Mouse (Mus musculus): ENCODE data around the gene Trpm1. TPM values are rescaled to one million over a fixed set of nuclear protein-coding genes. Genes with fewer than 3 reads are reported as not detected.

Trpm1 gene
- total RNA-seq, 1 experiment from 2014 or later = not detected

GRCm38 (mm10) chr7:64160737-64161470, 7.3 kb downstream of the Trpm1 start:
- no peak for ATAC-seq (replicated peaks in 1 of 2; ENCODE audit: insufficient read depth in 1 of 2, low FRiP score in 2 of 2, low TSS enrichment in 1 of 2, low read depth in 1 of 2, poor library complexity in 2 of 2, severe bottlenecking in 2 of 2)

- ATAC-seq (replicated peaks in 1 of 2; ENCODE audit: insufficient read depth in 1 of 2, low FRiP score in 2 of 2, low TSS enrichment in 1 of 2, low read depth in 1 of 2, poor library complexity in 2 of 2, severe bottlenecking in 2 of 2) = no peak
Measured at GRCm38 (mm10) chr7:64161990-64162389, 8.4 kb downstream of the Trpm1 start.

- no peak for ATAC-seq (replicated peaks in 1 of 2; ENCODE audit: insufficient read depth in 1 of 2, low FRiP score in 2 of 2, low TSS enrichment in 1 of 2, low read depth in 1 of 2, poor library complexity in 2 of 2, severe bottlenecking in 2 of 2)
Measured at GRCm38 (mm10) chr7:64163086-64163485, 9.5 kb downstream of the Trpm1 start.

GRCm38 (mm10) chr7:64163890-64164289, 10.3 kb downstream of the Trpm1 start:
- ATAC-seq (replicated peaks in 1 of 2; ENCODE audit: insufficient read depth in 1 of 2, low FRiP score in 2 of 2, low TSS enrichment in 1 of 2, low read depth in 1 of 2, poor library complexity in 2 of 2, severe bottlenecking in 2 of 2) = no peak

GRCm38 (mm10) chr7:64164997-64165396, 11.4 kb downstream of the Trpm1 start:
- peak; percentile 61 to 76; a peak in 3 of 4 replicates for ATAC-seq (replicated peaks in 1 of 2; ENCODE audit: insufficient read depth in 1 of 2, low FRiP score in 2 of 2, low TSS enrichment in 1 of 2, low read depth in 1 of 2, poor library complexity in 2 of 2, severe bottlenecking in 2 of 2)

GRCm38 (mm10) chr7:64166025-64166424, 12.4 kb downstream of the Trpm1 start:
- ATAC-seq (replicated peaks in 1 of 2; ENCODE audit: insufficient read depth in 1 of 2, low FRiP score in 2 of 2, low TSS enrichment in 1 of 2, low read depth in 1 of 2, poor library complexity in 2 of 2, severe bottlenecking in 2 of 2) = no peak

GRCm38 (mm10) chr7:64166724-64167123, 13.1 kb downstream of the Trpm1 start:
- no peak for ATAC-seq (replicated peaks in 1 of 2; ENCODE audit: insufficient read depth in 1 of 2, low FRiP score in 2 of 2, low TSS enrichment in 1 of 2, low read depth in 1 of 2, poor library complexity in 2 of 2, severe bottlenecking in 2 of 2)

GRCm38 (mm10) chr7:64179310-64179709, 25.7 kb downstream of the Trpm1 start:
- no peak for ATAC-seq (replicated peaks in 1 of 2; ENCODE audit: insufficient read depth in 1 of 2, low FRiP score in 2 of 2, low TSS enrichment in 1 of 2, low read depth in 1 of 2, poor library complexity in 2 of 2, severe bottlenecking in 2 of 2)

GRCm38 (mm10) chr7:64185203-64185931, 31.7 kb downstream of the Trpm1 start:
- ATAC-seq (replicated peaks in 1 of 2; ENCODE audit: insufficient read depth in 1 of 2, low FRiP score in 2 of 2, low TSS enrichment in 1 of 2, low read depth in 1 of 2, poor library complexity in 2 of 2, severe bottlenecking in 2 of 2) = no peak

- ATAC-seq (replicated peaks in 1 of 2; ENCODE audit: insufficient read depth in 1 of 2, low FRiP score in 2 of 2, low TSS enrichment in 1 of 2, low read depth in 1 of 2, poor library complexity in 2 of 2, severe bottlenecking in 2 of 2) = no peak
Measured at GRCm38 (mm10) chr7:64185932-64186312, 32.3 kb downstream of the Trpm1 start.

- peak; percentile 68 to 75 for ATAC-seq (replicated peaks in 1 of 2; ENCODE audit: insufficient read depth in 1 of 2, low FRiP score in 2 of 2, low TSS enrichment in 1 of 2, low read depth in 1 of 2, poor library complexity in 2 of 2, severe bottlenecking in 2 of 2)
Measured at GRCm38 (mm10) chr7:64192261-64192943, 38.8 kb downstream of the Trpm1 start.

- ATAC-seq (replicated peaks in 1 of 2; ENCODE audit: insufficient read depth in 1 of 2, low FRiP score in 2 of 2, low TSS enrichment in 1 of 2, low read depth in 1 of 2, poor library complexity in 2 of 2, severe bottlenecking in 2 of 2) = no peak
Measured at GRCm38 (mm10) chr7:64193476-64193875, 39.8 kb downstream of the Trpm1 start.

- no peak for ATAC-seq (replicated peaks in 1 of 2; ENCODE audit: insufficient read depth in 1 of 2, low FRiP score in 2 of 2, low TSS enrichment in 1 of 2, low read depth in 1 of 2, poor library complexity in 2 of 2, severe bottlenecking in 2 of 2)
Measured at GRCm38 (mm10) chr7:64196114-64196513, 42.5 kb downstream of the Trpm1 start.

GRCm38 (mm10) chr7:64208700-64209099, 55.1 kb downstream of the Trpm1 start:
- ATAC-seq (replicated peaks in 1 of 2; ENCODE audit: insufficient read depth in 1 of 2, low FRiP score in 2 of 2, low TSS enrichment in 1 of 2, low read depth in 1 of 2, poor library complexity in 2 of 2, severe bottlenecking in 2 of 2) = no peak

- no peak for ATAC-seq (replicated peaks in 1 of 2; ENCODE audit: insufficient read depth in 1 of 2, low FRiP score in 2 of 2, low TSS enrichment in 1 of 2, low read depth in 1 of 2, poor library complexity in 2 of 2, severe bottlenecking in 2 of 2)
Measured at GRCm38 (mm10) chr7:64212870-64213269, 59.2 kb downstream of the Trpm1 start.

GRCm38 (mm10) chr7:64214066-64214465, 60.4 kb downstream of the Trpm1 start:
- ATAC-seq (replicated peaks in 1 of 2; ENCODE audit: insufficient read depth in 1 of 2, low FRiP score in 2 of 2, low TSS enrichment in 1 of 2, low read depth in 1 of 2, poor library complexity in 2 of 2, severe bottlenecking in 2 of 2) = no peak

GRCm38 (mm10) chr7:64215613-64216012, 62.0 kb downstream of the Trpm1 start:
- ATAC-seq (replicated peaks in 1 of 2; ENCODE audit: insufficient read depth in 1 of 2, low FRiP score in 2 of 2, low TSS enrichment in 1 of 2, low read depth in 1 of 2, poor library complexity in 2 of 2, severe bottlenecking in 2 of 2) = no peak

- ATAC-seq (replicated peaks in 1 of 2; ENCODE audit: insufficient read depth in 1 of 2, low FRiP score in 2 of 2, low TSS enrichment in 1 of 2, low read depth in 1 of 2, poor library complexity in 2 of 2, severe bottlenecking in 2 of 2) = no peak
Measured at GRCm38 (mm10) chr7:64217428-64217827, 63.8 kb downstream of the Trpm1 start.
